Mouse (Mus musculus) Patski (cell line): ENCODE results near the gene Aif1. TPM values are rescaled to one million over a fixed set of nuclear protein-coding genes. Genes with fewer than 3 reads are reported as not detected.

ENCODE experiments used
- ATAC-seq: fragments of 100-300 bp; one replicate; pipeline ENCODE4 v1.8.0; 2021
- CTCF ChIA-PET: fragments of 350-600 bp; sonication (Branson Sonifier 250); formaldehyde crosslinking; loops from one replicate; lab custom pipeline; 2022; ENCODE audit warnings: inconsistent platforms; lab: Charles Lee
- POLR2A ChIA-PET: fragments of 350-600 bp; sonication (Branson Sonifier 250); formaldehyde crosslinking; loops from one replicate; lab custom pipeline; 2022; ENCODE audit warnings: antibody characterized with exemption, inconsistent platforms; lab: Charles Lee
- DNase-seq: peaks from one replicate; pipeline ENCODE4 v3.0.0-alpha.2; 2011; ENCODE audit warnings: low read depth, low spot score
- H3K27me3 ChIP-seq: fragments of 371-371 bp; one replicate; pipeline ENCODE4 v1.5.1; 2021
- CTCF ChIP-seq: fragments of 100-300 bp; IDR thresholded peaks from one replicate; pipeline ENCODE4 v1.5.1; 2021
- in situ Hi-C: fragments of 300-500 bp; cut with MboI; formaldehyde crosslinking; loops from 3 replicates; pipeline ENCODE4 v1.11.1; 2018; ENCODE audit warnings: low pct_unique_long_range_greater_than_20kb, mixed read lengths
- polyA plus RNA-seq: library from polyadenylated mRNA; unstranded; gene quantifications from one replicate; pipeline ENCODE4 v1.2.3, GENCODE M21; 2021

Aif1 gene
- 0.14 TPM for polyA plus RNA-seq

DNA sequence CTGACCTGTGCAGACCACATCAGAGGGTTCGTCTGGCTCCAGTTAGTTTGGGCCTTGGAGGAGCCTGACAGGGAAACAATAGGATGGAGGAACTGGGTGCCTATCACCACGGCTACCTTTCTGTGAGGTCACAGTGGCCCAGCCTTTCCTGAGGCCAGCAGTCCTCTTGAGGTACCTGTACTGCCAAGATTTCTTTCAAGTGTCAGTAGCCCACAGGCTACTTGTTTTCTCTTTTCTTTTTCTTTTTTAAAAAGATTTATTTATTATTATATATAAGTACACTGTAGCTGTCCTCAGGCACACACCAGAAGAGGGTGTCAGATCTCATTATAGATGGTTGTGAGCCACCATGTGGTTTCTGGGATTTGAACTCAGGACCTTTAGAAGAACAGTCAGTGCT, at the start of gene Aif1:
TSS of gene Aif1 (minus strand) at position 101 of the 400 bp plus-strand sequence.
- TF ChIP-seq CTCF = no peak
- no peaks in the 10 kb centered on the region for H3K27me3 ChIP-seq
- ATAC-seq (no peak), DNase-seq (no peak)
- POLR2A ChIA-PET = interaction anchor here (0.6 kb wide), 1 partner anchor 16 kb away, joined by 4 read pairs; no protein-coding TSS in a partner anchor
- CTCF ChIA-PET = interaction anchor here (12.3 kb wide), 1 partner anchor 57 kb away, joined by 239 read pairs; the partner anchor contains the start of genes Atp6v1g2, Ddx39b and Nfkbil1
- in situ Hi-C loops = no loop called here

DNA sequence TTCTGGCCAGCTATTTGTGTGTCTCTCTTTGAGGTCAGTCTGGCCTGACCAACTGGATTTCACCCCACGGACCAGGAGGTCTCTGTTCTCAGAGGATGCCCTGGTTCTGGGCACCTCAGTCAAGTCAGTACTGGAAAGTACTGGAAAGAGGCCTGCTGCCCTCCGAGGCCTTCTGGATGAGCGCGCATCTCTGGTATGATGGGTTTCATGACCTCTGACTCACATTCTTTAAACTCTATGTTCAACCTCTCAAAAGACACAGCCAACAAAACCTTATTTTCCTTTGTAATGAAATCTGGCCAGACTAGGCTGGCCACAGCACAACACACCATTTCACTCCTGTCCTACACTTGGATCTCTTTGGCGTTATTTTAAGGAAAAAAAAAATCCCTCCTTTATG, 49.6 kb upstream of the Aif1 start:
- no peak for TF ChIP-seq CTCF
- CTCF ChIA-PET = interaction anchor here (0.9 to 20.7 kb wide), 2 partner anchors 47 to 55 kb away, joined by 3 to 239 read pairs; partner anchors contain the start of gene Aif1
- in situ Hi-C loops = no loop called here
- ATAC-seq (no peak), DNase-seq (no peak)
- no peaks in the 10 kb centered on the region for H3K27me3 ChIP-seq
- POLR2A ChIA-PET = no interaction called here

DNA sequence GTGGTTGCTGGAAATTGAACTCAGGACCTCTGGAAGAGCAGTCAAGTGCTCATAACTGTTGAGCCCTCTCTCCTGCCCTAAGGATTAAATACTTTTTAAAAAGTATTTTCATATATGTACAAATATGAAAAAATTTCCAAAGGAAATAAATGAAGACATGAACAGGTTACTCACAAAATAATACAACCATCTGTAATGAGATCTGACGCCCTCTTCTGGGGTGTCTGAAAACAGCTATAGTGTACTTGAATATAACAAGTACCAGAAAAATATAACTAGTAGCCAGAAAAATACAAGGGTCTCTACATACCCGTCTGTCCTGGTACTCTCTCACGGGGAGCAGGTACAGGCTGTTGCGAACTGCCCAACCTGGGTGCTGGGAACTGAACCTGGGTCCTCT, 48.8 kb upstream of the Aif1 start:
- ChIA-PET POLR2A (no interaction called here), CTCF (interaction anchor here (20.7 kb wide), 1 partner anchor 54 kb away, joined by 239 read pairs; the partner anchor contains the start of gene Aif1)
- no peaks in the 10 kb centered on the region for H3K27me3 ChIP-seq
- ATAC-seq = no peak
- in situ Hi-C loops = no loop called here
- TF ChIP-seq CTCF = no peak
- DNase-seq = no peak

GRCm38 (mm10) chr17:35222299-35222698, 46.4 kb upstream of the Aif1 start:
- DNase-seq = no peak
- CTCF ChIA-PET = interaction anchor here (20.7 kb wide), 1 partner anchor 51 kb away, joined by 239 read pairs; the partner anchor contains the start of gene Aif1

DNA sequence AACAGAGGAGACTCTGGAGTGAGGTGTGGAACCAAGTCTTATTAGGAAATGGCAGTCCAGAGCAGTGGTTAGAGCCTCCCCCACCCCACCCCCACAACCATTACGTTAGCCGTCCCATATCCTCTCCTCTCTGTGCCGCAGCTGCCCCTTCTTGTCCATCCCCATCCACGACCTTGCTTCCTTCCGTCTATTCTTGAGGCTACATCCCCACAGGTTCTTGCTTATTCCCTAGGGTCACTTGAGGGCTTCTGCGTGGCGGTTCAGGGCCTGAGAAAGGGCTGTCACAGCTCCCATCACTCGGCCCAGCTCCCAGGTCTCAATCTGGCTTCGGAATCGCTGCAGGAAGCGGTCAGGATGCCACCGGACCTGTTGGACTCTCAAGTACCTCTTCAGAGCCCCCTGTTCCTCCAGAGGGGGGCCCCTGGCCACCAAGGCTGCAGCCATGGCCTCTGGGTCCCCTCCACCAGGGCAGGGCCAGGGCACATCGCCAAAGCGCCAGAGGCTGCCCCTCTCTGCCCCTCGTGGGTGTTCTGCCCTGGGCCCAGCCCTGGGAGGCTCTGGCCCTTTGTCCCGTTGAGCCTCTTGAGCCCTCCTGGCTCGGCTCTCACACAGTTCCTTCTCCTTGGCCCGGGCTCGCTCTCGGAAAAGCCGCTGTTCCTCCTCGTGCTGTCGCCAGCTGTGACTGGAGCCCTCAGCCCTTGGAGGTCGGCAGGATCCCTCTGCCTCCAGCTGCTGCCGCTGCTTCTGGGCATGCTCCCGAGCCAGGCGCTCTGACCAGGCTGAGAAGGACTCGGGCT, 44.5 kb upstream of the Aif1 start, which contains the start of gene Gm16181:
TSS of gene Gm16181 (plus strand) at position 679 of the 797 bp plus-strand sequence.
- ChIA-PET CTCF (interaction anchor here (1.2 kb wide), 1 partner anchor 11 kb away, joined by 4 read pairs; no protein-coding TSS in a partner anchor), POLR2A (interaction anchor here (1.1 kb wide), 1 partner anchor 50 kb away, joined by 3 read pairs; no protein-coding TSS in a partner anchor)
- DNase-seq (no peak), ATAC-seq (peak; percentile 18)
- no peak for TF ChIP-seq CTCF
- H3K27me3 ChIP-seq = no peaks in the 10 kb centered on the region
- in situ Hi-C loops = no loop called here

More at GRCm38 (mm10) chr17:35222299-35222698, 46.4 kb upstream of the Aif1 start:
- POLR2A ChIA-PET = no interaction called here
- H3K27me3 ChIP-seq = no peaks in the 10 kb centered on the region
- no peak for TF ChIP-seq CTCF
- in situ Hi-C loops = no loop called here
- ATAC-seq = no peak

- in situ Hi-C loops = no loop called here
- CTCF ChIA-PET = interaction anchor here (1.2 kb wide), 1 partner anchor 11 kb away, joined by 4 read pairs; no protein-coding TSS in a partner anchor
- POLR2A ChIA-PET = interaction anchor here (1.1 kb wide), 1 partner anchor 49 kb away, joined by 3 read pairs; no protein-coding TSS in a partner anchor
- ATAC-seq (no peak), DNase-seq (no peak)
- no peaks in the 10 kb centered on the region for H3K27me3 ChIP-seq
- no peak for TF ChIP-seq CTCF
These were observed 43.8 kb upstream of the Aif1 start for GRCm38 (mm10) chr17:35219601-35220041.

DNA sequence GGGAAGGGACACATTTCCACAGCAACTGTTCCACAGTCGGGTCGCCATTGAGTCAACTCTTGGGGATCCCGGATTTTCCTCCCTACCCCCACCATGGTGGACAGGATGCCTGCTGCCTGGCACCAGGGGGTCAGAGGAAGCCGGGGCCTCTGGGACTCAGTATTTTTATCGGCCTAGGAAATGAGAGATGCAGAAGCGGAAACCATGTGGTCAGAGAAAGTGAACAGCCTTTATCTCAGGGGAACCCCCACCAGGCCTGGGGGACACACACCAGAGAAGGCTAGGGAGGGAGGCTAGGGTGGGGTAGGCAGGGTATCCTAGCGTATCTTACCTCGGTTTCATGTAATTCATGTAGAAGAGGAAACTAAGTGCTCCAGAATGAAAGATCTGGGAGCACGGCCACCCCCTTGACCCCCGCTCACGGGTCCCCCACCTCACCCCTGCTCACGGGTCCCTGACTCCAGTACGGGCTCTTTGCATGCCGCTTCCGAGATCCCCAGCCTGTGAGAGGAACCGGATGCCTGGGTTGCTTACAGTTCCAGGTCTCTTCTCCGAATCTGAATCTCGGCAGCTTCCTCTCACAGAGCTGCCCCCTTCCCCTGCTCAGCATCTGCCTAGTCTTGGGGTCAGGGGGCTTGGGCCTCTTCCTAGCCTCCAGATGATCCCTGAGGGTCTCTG, 42.8 kb upstream of the Aif1 start:
- no peak for TF ChIP-seq CTCF
- no peak for DNase-seq
- CTCF ChIA-PET = no interaction called here

GRCm38 (mm10) chr17:35213071-35213470, 37.2 kb upstream of the Aif1 start:
- in situ Hi-C loops = no loop called here
- POLR2A ChIA-PET = no interaction called here
- ATAC-seq (no peak), DNase-seq (no peak)
- no peak for TF ChIP-seq CTCF
- H3K27me3 ChIP-seq = no peaks in the 10 kb centered on the region
- CTCF ChIA-PET = no interaction called here

More for the DNA sequence above, 42.8 kb upstream of the Aif1 start:
- in situ Hi-C loops = no loop called here
- POLR2A ChIA-PET = no interaction called here
- ATAC-seq = no peak
- no peaks in the 10 kb centered on the region for H3K27me3 ChIP-seq

DNA sequence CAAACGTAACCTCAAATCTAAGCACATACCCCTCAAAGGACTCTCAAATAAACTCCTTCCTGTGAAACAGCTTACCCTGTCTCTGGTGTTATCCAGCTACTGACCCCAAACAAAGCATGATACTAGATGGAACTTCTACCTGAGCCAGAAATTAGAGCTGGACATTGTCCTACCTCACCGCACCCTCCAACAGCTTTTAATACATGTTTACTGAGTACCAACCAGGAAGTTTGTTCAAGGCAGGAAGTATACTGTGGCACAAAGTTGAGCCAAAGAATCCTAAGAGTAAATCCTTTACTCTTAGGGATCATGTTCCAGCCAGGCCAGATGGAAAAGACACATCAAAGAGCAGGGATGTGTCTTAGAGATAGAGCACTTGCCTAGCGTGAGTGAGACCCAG, 34.7 kb upstream of the Aif1 start:
- DNase-seq (no peak), ATAC-seq (no peak)
- POLR2A ChIA-PET = no interaction called here
- H3K27me3 ChIP-seq = no peaks in the 10 kb centered on the region
- CTCF ChIA-PET = interaction anchor here (1.6 kb wide), 1 partner anchor 42 kb away, joined by 7 read pairs; no protein-coding TSS in a partner anchor
- TF ChIP-seq CTCF = no peak
- in situ Hi-C loops = no loop called here

DNA sequence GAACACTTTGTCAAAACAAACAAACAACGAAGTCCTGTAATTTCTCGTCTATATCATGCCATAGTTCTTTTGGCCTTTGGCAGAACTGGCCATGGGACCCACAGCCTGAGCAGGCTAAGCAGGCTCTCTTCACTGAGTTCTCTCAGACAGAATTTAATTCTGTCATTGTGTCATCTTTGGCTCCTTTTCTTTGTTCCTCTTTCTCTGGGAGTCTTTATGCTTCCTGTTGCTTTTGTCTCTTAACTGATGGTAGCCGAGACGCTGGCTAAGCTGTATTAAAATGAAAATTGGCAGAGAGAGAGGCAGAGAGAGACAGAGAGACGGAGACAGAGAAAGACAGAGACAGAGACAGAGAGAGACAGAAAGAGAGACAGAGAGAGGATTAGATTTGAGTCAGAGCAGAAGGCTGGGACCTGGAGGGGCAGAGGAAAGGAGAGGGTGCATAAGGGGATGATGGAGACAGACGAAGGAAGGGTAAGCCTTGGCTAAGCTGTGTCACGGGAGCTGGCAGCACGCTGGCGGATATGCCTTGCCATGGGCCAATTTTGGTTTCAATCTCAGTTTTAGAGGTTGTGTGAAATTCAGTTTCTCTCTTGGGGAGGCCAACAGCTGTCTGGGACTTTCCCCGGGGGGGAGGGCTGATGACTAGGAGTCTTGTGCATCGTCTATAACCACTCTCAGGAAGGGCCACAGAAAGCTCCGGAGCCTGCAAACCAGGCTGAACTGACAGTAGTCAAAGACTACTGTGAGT, 34.1 kb upstream of the Aif1 start:
- CTCF ChIA-PET = interaction anchor here (1.6 kb wide), 1 partner anchor 41 kb away, joined by 7 read pairs; no protein-coding TSS in a partner anchor
- no peaks in the 10 kb centered on the region for H3K27me3 ChIP-seq
- ATAC-seq = no peak
- TF ChIP-seq CTCF = no peak
- DNase-seq = no peak
- POLR2A ChIA-PET = no interaction called here
- in situ Hi-C loops = no loop called here
